Mouse (Mus musculus) embryo, embryonic 10.5 days (tissue): ENCODE results near the gene 1700013G24Rik.

Source experiments
- DNase-seq: peaks from one replicate; pipeline ENCODE4 v3.0.0-alpha.2; 2015; ENCODE audit warnings: low spot score

Gene 1700013G24Rik

DNA sequence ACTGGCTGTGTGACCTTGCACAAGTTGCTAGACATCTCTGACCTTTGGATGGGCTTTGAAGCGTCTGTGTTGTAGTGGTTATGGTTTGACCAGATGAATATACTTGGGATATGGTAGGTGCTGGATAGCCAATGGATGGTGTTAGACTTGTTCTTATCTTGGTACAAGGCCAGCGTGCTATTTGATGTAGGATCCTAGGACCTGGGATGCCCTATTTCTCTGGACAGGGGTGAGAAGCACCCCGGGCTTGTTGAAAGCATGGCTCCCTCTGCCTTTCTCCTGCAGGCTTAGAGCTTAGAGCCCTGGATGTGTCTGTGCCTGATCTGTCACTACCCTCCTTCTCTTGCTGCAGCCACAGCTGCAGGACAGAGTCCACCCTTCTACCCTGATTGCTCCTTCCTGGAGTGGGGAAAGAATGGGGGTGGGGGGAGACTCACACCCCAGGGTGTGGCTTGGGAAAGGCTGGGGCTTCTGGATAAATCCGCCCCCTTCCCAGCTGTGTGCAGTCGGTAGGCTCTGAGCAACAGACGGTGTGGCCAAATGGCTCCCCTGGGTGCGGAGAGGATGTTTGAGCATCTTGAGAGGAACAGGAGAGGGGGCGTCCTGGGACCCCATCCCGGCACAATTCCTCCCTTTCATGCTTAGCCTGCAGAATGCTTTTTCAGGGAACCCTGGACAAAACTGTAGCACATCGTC, 23.1 kb downstream of the 1700013G24Rik start:
- DNase-seq = no peak

DNA sequence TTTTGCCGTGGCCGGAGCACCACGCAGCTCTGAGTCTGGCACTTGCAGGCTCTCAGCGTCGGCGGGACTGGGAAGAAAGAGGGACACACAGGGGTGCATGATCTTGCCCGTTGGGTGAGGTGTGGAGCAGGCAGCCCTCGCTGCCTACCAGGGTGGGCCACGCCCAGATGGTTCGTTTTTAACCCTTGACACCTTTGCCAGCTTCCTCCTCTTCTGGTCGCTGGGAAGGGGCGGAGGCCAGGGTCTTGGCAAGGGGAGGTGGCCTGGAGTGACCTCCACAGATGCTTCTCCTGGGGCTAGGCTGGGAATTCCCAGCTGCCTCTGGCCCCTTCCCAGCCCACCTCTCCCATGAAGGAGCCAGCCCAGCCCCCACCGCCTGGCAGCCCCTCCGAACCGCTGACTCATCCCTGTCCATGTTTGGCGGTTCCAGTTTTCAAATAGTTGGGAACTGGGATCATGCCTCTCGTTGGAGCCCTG, 23.7 kb downstream of the 1700013G24Rik start:
- DNase-seq = peak; percentile 44

- no peak for DNase-seq
These were observed 24.5 kb downstream of the 1700013G24Rik start for GRCm38 (mm10) chr4:137477611-137478010.

GRCm38 (mm10) chr4:137478306-137478705, 25.2 kb downstream of the 1700013G24Rik start:
- DNase-seq = no peak

- DNase-seq = peak; percentile 69
These were observed 26.7 kb downstream of the 1700013G24Rik start for GRCm38 (mm10) chr4:137479757-137480156.

DNA sequence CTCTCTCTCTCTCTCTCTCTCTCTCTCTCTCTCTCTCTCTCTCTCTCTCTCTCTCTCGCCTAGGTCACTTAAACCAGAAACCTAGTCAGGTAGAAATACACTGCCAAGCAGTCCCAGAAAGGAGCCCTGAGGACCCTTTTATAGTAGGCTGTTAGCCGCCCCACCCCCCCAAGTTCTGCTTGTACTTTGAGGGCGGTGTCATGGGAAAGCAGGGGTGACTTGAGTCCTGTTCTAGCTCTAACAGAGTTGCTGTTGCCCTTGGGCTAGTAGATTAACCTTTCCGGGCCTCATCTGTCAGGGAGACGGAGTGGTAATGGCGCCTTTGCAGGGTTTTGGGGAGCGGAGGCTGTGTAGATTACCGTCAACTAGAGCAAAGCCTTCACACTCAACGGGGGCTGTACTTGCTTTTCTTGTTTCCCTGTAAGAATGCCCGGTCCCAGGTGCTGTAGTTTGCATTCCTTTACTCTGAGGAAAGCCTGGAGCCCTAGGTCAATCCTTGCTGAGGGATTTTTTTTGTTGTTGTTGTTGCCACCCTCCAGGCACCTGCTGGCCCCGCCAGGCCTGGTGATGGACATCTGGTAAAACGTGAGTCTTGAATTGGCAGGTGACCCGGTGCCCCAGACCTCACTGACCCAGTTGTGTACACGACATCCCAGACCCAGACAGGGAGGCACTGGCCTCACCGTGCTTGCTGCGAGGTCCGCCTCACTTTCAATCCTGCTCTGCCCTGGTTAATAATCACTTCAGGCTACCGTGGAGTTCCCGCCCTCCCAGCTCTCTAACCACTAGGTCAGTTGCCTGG, 27.3 kb downstream of the 1700013G24Rik start:
- DNase-seq = peak; percentile 42

- no peak for DNase-seq
These were observed 27.9 kb downstream of the 1700013G24Rik start for GRCm38 (mm10) chr4:137480993-137481340.

DNA sequence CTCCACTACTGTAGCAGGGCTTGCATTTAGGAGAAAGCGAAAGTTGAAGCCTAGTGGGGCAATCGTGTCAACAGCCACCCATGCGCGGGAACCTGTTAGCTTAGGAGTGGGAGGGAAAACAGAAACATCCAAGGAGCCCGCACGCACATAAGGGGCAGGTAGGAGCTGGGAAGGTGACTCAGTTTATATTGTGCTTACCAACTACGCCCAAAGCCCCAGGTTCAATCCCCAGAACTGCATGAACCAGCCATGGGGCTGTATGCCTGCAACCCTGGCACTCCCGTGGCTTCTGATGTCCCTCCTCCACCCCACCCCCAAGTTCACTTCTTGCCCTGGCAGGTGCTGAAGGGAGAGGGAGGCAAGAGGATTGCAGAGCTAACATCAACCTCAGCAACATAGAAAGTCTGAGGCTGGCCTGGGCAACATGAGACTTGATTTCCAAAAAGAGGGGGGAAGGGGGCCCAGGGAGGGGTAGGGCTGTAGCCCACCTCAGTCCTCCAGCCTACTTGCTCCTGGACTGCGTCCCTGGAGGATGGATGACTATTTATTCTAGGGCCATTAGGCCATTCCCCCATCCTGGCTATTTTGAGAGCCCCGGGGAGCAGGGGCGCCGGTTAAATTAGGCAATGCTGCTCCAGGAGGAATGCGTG, 28.4 kb downstream of the 1700013G24Rik start:
- DNase-seq = no peak

DNA sequence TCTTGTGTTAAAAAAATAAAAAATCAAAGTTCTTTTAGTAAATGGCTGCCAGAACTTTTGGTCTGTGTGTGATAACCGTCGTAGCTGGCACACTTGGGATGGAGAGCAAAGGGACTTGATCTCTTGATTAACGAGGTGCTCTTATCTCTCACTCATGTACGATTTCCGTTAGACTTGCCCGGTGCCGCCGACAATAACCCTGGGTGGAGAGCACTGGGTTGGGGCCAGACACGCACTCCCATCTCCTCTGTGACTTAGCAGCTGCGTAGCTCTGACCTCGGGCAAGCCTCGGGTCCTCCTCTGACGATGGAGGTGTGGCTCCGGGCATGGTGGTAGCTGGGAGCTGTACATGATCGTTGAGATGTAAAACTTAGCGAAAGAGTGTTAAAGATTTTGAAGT, 30.8 kb downstream of the 1700013G24Rik start:
- no peak for DNase-seq

DNA sequence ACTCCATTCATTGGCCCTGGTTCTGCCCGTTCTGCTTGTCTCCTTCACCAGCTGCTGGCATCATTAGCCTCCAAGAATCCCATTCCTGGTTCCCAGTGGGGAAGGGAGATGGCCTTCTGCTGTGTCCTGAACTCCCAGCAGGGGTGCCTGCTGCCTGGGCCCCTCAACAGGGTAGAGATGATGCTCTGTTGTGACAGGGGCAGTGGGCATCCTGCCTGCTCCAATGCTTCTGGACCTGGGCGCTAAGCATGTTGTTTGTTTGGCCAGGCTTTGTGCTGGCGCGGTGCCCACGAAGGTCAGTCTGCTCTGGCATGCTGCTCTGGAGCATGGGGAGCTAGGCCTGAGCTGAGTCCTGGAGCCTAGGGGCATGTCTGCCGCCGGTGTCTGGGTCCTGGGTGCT, 31.5 kb downstream of the 1700013G24Rik start:
- DNase-seq = no peak

DNA sequence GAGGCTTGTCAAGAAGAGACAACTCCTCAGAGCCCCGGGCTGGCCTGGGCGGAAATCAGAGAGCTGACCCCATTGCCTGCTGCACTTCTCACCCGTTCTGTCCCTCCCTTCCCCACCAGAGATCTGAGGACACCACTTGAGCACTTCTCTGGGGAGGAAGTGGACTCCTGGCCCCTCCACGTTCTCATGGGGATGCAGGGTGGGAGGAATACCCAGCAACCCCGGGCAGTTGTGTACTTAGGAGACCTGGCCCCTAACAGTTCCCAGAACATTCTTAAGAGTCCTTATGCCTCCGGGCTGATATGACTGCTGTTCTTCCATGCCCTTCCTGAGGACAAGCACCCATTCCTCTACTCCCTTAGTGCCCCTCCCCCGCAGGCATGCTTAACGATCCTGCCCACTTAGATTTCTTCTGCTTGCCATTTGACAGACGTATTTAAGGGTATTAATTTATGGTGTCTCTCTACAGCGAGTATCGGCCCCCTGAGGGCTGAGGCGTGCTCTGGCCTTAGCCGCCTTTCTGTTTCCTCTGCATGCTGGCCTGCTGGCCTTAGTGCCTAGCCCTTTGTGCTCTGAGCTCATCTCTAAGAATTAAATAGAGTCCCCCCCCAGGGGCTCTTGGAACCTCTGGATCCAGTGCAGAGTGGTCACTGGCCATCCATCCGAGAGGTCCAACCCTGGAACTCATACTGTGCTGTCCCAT, 32.3 kb downstream of the 1700013G24Rik start:
- DNase-seq = no peak

GRCm38 (mm10) chr4:137486081-137487014, 33.3 kb downstream of the 1700013G24Rik start:
- no peak for DNase-seq

GRCm38 (mm10) chr4:137487286-137488000, 34.4 kb downstream of the 1700013G24Rik start:
- DNase-seq = peak; percentile 62

DNA sequence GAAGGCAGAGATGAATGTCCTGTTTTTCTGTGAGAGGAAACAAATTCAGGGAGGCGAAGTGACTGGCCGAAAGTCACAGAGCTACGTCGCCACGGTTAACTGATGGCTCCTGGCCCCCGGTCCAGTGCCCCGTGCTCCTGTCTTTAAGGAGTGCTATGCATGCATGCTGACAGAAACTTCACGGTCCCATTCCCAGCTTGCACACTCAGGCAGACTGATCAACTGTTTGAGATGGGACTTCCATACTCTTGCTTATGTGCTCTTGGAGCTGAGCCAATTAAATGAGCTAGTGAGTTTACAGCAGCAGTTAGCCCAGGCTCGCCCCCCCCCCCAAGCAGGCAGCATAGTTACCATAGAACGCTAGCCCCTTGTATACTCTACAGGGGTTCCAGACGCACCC, 35.0 kb downstream of the 1700013G24Rik start:
- DNase-seq = peak; percentile 45

DNA sequence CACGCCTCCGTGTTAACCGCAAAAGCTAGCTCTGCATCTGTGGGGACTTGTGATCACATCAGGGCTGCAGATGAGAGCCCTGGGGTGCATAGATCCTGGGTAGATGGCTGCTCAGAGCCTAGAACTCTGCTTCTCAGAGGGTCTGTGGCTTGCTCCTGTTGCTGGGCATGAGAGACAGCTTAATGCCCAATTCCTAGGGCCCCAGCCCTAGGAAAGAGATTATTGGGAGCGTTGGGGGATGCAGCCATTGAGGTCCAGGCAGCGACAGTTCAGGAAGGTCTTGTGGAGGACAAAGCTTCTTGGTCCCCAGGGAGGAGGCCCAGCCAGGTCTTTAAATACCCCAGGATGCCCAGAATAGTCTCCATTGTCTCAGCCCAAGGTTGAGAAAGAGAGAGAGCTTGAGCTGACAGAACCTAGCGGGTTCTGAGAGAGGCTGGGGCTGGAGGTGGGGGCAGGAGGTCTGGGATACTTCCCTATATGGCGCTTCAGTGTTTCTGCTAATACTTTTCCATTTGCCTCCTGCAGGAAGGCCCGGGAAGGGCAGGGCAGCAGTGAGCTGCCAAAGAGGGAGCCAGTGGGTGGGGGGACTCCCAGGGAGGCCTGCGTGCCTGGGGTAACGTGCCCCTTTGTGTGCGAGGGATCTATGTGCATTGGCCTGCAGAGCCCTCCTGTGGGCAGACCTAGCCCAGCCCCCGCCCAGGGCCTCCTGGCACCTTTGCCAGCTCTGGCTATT, 35.7 kb downstream of the 1700013G24Rik start:
- DNase-seq = peak; percentile 65

DNA sequence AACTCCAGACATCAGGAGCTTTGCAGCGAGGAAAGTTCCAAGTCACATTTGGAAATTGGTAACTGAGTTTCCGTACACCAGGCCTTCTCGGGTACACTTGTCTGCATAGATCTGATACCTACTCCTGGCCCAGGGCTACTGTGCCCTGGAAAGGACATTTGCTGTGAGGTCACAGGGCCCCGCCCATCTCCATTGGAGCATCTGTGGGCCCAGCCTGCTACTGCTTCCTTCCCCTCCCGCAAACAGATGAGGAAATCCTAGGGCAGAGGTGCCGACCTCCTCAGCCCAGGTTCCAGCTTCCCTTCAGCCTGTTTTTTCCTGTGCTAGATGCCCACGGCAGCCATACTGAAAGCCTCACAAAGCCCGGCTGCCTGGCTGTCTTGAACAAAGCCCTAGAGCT, 36.9 kb downstream of the 1700013G24Rik start:
- no peak for DNase-seq

GRCm38 (mm10) chr4:137492563-137492962, 39.5 kb downstream of the 1700013G24Rik start:
- no peak for DNase-seq

GRCm38 (mm10) chr4:137493187-137493586, 40.1 kb downstream of the 1700013G24Rik start:
- DNase-seq = no peak

DNA sequence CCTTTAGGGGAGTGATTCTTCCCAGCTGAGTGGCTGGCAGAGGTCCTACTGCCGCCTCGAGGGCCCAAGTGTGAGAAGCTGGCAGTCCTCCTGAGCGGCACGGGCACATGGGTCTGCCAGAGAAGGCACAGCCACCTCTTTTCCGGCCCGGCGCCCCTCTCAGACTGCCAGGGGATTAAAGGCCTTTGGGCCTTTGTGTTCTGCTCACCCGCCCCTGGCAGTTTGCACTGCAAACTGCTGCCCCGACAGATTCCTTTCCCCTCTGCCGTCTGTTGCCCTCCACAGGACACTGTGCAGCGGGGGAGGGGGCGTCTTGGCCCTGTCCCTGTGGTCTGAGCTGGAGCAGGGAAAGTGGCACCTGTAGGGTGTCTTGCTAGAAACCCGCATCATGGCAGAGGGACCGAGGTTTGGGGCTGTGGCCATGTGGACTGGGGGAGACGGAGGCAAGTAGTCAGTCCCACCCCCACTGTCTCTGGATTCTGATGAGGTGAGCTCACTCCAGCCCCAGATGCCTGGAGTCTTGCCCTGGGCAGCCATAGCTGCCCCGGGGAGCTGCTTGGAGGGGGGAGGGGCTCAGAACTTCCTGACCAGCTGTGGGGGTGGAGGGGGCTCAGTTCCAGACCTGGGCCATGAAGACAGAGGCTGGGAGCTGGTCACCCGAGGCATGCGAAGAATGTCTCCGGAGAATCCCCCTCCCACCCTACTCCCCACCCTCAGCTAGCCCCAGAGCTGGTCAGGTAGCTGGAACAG, 41.8 kb downstream of the 1700013G24Rik start:
- DNase-seq = peak; percentile 60
